Mouse (Mus musculus): ENCODE results near the gene Clec16a.
A peak's percentile ranks its signal among the peaks of the same experiment; 100 is the strongest.

The Clec16a gene

GRCm38 (mm10) chr16:10581234-10581898 lies 36.2 kb downstream of the Clec16a start:
- DNase-seq (ENCODE audit: low spot score in 2 of 2): no peak

- DNase-seq (ENCODE audit: low spot score in 2 of 2): no peak
Observed at GRCm38 (mm10) chr16:10585165-10585564, 40.0 kb downstream of the Clec16a start.

- no peak for DNase-seq (ENCODE audit: low spot score in 2 of 2)
Observed at GRCm38 (mm10) chr16:10586546-10586945, 41.4 kb downstream of the Clec16a start.

- DNase-seq (ENCODE audit: low spot score in 2 of 2): no peak
Observed at GRCm38 (mm10) chr16:10599888-10600740, 55.0 kb downstream of the Clec16a start.

- no peak for DNase-seq (ENCODE audit: low spot score in 2 of 2)
Observed at GRCm38 (mm10) chr16:10607802-10608201, 62.7 kb downstream of the Clec16a start.

GRCm38 (mm10) chr16:10609921-10610320 lies 64.8 kb downstream of the Clec16a start:
- DNase-seq (ENCODE audit: low spot score in 2 of 2): no peak

- DNase-seq (ENCODE audit: low spot score in 2 of 2): no peak
Observed at GRCm38 (mm10) chr16:10610801-10611200, 65.7 kb downstream of the Clec16a start.

GRCm38 (mm10) chr16:10611306-10611705 lies 66.2 kb downstream of the Clec16a start:
- no peak for DNase-seq (ENCODE audit: low spot score in 2 of 2)

- DNase-seq (ENCODE audit: low spot score in 2 of 2): no peak
Observed at GRCm38 (mm10) chr16:10613996-10614395, 68.9 kb downstream of the Clec16a start.

- no peak for DNase-seq (ENCODE audit: low spot score in 2 of 2)
Observed at GRCm38 (mm10) chr16:10620961-10621614, 75.9 kb downstream of the Clec16a start.

- DNase-seq (ENCODE audit: low spot score in 2 of 2): no peak
Observed at GRCm38 (mm10) chr16:10621710-10622109, 76.6 kb downstream of the Clec16a start.

GRCm38 (mm10) chr16:10626116-10626515 lies 81.0 kb downstream of the Clec16a start:
- no peak for DNase-seq (ENCODE audit: low spot score in 2 of 2)

GRCm38 (mm10) chr16:10627136-10627668 lies 82.1 kb downstream of the Clec16a start:
- no peak for DNase-seq (ENCODE audit: low spot score in 2 of 2)

- DNase-seq (ENCODE audit: low spot score in 2 of 2): no peak
Observed at GRCm38 (mm10) chr16:10628030-10628555, 83.0 kb downstream of the Clec16a start.

GRCm38 (mm10) chr16:10628960-10629359 lies 83.8 kb downstream of the Clec16a start:
- DNase-seq (ENCODE audit: low spot score in 2 of 2): no peak

GRCm38 (mm10) chr16:10629361-10629760 lies 84.2 kb downstream of the Clec16a start:
- no peak for DNase-seq (ENCODE audit: low spot score in 2 of 2)

GRCm38 (mm10) chr16:10634940-10635339 lies 89.8 kb downstream of the Clec16a start:
- no peak for DNase-seq (ENCODE audit: low spot score in 2 of 2)

- DNase-seq (ENCODE audit: low spot score in 2 of 2): no peak
Observed at GRCm38 (mm10) chr16:10637898-10638297, 92.8 kb downstream of the Clec16a start.

GRCm38 (mm10) chr16:10639111-10639889 lies 94.2 kb downstream of the Clec16a start:
- DNase-seq (ENCODE audit: low spot score in 2 of 2): no peak

- DNase-seq (ENCODE audit: low spot score in 2 of 2): peak; percentile 55 to 88
Observed at GRCm38 (mm10) chr16:10640041-10640440, 94.9 kb downstream of the Clec16a start.

GRCm38 (mm10) chr16:10641146-10641545 lies 96.0 kb downstream of the Clec16a start:
- DNase-seq (ENCODE audit: low spot score in 2 of 2): no peak
